Mouse (Mus musculus) Patski (cell line): ENCODE measurements around the gene Gsap. TPM values are rescaled to one million over a fixed set of nuclear protein-coding genes. Genes with fewer than 3 reads are reported as not detected.
"Not testable (repeated sequence)": the region's sequence is repeated elsewhere in the genome, so short reads cannot be mapped to it uniquely, and the experiment has no call there.

ENCODE experiments used
- ATAC-seq: fragments of 100-300 bp; one replicate; pipeline ENCODE4 v1.8.0; 2021
- CTCF ChIA-PET: fragments of 350-600 bp; sonication (Branson Sonifier 250); formaldehyde crosslinking; loops from one replicate; lab custom pipeline; 2022; ENCODE audit warnings: inconsistent platforms; lab: Charles Lee
- POLR2A ChIA-PET: fragments of 350-600 bp; sonication (Branson Sonifier 250); formaldehyde crosslinking; loops from one replicate; lab custom pipeline; 2022; ENCODE audit warnings: antibody characterized with exemption, inconsistent platforms; lab: Charles Lee
- DNase-seq: peaks from one replicate; pipeline ENCODE4 v3.0.0-alpha.2; 2011; ENCODE audit warnings: low read depth, low spot score
- H3K27me3 ChIP-seq: fragments of 371-371 bp; one replicate; pipeline ENCODE4 v1.5.1; 2021
- CTCF ChIP-seq: fragments of 100-300 bp; IDR thresholded peaks from one replicate; pipeline ENCODE4 v1.5.1; 2021
- in situ Hi-C: fragments of 300-500 bp; cut with MboI; formaldehyde crosslinking; loops from 3 replicates; pipeline ENCODE4 v1.11.1; 2018; ENCODE audit warnings: low pct_unique_long_range_greater_than_20kb, mixed read lengths
- polyA plus RNA-seq: library from polyadenylated mRNA; unstranded; gene quantifications from one replicate; pipeline ENCODE4 v1.2.3, GENCODE M21; 2021

Gene Gsap
- polyA plus RNA-seq, 1 experiment from 2014 or later: 5.7 TPM

GRCm38 (mm10) chr5:21301011-21301410 is 115.0 kb downstream of the Gsap start:
- DNase-seq: no peak
- ChIA-PET CTCF (interaction anchor here (1.5 kb wide), 1 partner anchor 11 kb away, joined by 6 read pairs; no protein-coding TSS in a partner anchor), POLR2A (no interaction called here)
- in situ Hi-C loops: no loop called here
- no peak for ATAC-seq
- no peak for TF ChIP-seq CTCF
- H3K27me3 ChIP-seq: no peaks in the 10 kb centered on the region

DNA sequence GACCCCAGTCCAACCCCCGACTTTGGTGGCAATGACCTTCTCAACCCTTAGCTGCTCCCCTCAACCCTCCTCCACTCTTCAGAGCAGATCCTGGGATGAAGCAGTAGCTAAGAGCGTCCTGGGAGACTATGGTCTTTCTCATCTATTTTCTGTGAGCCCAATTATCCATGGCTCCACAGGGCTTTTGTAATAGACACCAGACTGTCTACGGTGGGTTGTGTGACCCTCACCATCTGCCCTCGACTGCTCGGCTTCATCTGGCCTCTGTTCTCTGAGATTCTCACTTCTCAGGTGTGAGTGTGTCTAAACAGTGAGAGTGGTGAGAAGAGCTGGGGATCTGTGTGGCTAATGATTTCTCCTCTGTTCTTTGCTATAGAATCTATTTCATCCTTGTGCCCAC is 121.1 kb downstream of the Gsap start:
- TF ChIP-seq CTCF: no peak
- ChIA-PET CTCF (interaction anchor here (1.4 kb wide), 1 partner anchor 11 kb away, joined by 3 read pairs; no protein-coding TSS in a partner anchor), POLR2A (no interaction called here)
- in situ Hi-C loops: loop anchor here (5.0 kb wide), 1 partner anchor 95 kb away; no protein-coding TSS in a partner anchor
- ATAC-seq: no peak
- no peaks in the 10 kb centered on the region for H3K27me3 ChIP-seq
- DNase-seq: no peak

GRCm38 (mm10) chr5:21314696-21315095 is 128.6 kb downstream of the Gsap start:
- ChIA-PET POLR2A (no interaction called here), CTCF (no interaction called here)
- no peak for ATAC-seq
- DNase-seq: no peak
- no peak for TF ChIP-seq CTCF
- in situ Hi-C loops: no loop called here
- peaks cover 16% of the 10 kb centered on the region for H3K27me3 ChIP-seq

DNA sequence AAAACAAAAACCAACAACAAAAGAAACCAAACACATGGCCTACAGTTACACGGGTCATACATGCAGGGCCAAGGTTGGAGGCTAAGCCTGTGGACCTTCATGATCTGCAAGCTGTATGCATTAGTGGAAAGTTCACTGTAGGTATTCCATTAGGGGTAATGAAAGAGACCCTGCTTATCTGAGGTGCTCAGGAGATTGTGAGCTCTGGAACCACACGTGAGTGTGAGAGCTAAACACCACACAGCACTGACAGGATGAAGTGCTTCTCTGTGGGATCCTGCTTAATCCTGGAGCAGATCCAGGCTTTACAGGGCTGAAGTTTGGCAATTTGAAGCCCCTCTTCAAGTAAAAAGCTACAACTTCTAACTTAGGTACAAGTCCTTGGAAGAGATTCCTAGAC is 134.1 kb downstream of the Gsap start:
- POLR2A ChIA-PET: no interaction called here
- DNase-seq (no peak), ATAC-seq (no peak)
- in situ Hi-C loops: no loop called here
- peaks cover 12% of the 10 kb centered on the region for H3K27me3 ChIP-seq
- TF ChIP-seq CTCF: no peak
- CTCF ChIA-PET: interaction anchor here (0.8 to 1.0 kb wide), 2 partner anchors 10 to 100 kb away, joined by 3 read pairs; no protein-coding TSS in a partner anchor

DNA sequence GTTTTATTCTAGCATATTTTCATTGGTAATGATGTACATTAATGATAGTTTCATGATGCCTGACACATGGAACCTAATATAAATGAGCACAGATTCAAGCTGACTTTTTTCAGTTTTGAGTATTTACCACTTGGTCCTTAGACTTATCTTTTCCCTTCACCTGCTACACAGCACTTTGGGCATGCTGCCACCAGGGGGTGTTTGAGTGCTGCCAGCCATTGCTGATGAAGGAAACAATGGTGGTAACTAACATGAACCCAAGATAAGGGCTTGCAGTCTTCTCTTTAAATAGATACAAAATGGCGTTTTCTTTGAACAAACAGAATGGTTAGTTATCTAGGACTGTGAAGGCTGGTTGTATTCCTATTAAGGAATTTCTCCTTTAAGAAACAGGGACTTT is 140.4 kb downstream of the Gsap start:
- in situ Hi-C loops: no loop called here
- H3K27me3 ChIP-seq: peaks cover 9% of the 10 kb centered on the region
- DNase-seq (no peak), ATAC-seq (no peak)
- TF ChIP-seq CTCF: peak; percentile 85
- POLR2A ChIA-PET: no interaction called here
- CTCF ChIA-PET: interaction anchor here (1.4 to 2.1 kb wide), 3 partner anchors 9 to 313 kb away, joined by 4 to 7 read pairs (median 6); no protein-coding TSS in a partner anchor

DNA sequence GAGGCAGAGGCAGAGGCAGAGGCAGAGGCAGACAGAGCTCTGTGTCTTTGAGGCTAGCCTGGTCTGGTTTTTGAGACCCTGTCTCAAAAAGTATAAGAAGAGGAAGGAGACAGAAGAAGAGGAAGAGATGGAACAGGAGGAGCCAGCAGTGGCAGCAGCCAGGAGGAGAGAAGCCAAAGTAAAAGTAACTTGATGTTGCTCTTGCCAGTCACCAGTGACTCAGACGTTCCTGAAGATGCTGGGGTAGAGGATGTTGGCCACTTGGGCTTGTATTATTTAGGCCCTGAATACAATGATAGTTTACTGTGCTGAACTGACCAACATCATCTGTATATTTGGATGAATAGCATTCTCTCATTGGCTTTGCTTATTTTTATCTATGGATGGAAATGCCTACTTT is 142.5 kb downstream of the Gsap start:
- no peak for TF ChIP-seq CTCF
- peaks cover 11% of the 10 kb centered on the region for H3K27me3 ChIP-seq
- in situ Hi-C loops: no loop called here
- no peak for ATAC-seq
- ChIA-PET POLR2A (no interaction called here), CTCF (interaction anchor here (1.2 to 1.9 kb wide), 3 partner anchors 13 to 312 kb away, joined by 3 to 6 read pairs (median 4); no protein-coding TSS in a partner anchor)
- DNase-seq: no peak

- in situ Hi-C loops: loop anchor here (5.0 kb wide), 1 partner anchor 82 kb away; no protein-coding TSS in a partner anchor
- POLR2A ChIA-PET: interaction anchor here (0.6 kb wide), 1 partner anchor 103 kb away, joined by 4 read pairs; no protein-coding TSS in a partner anchor
- H3K27me3 ChIP-seq: peaks cover 12% of the 10 kb centered on the region
- no peak for TF ChIP-seq CTCF
- CTCF ChIA-PET: interaction anchor here (1.2 to 1.9 kb wide), 3 partner anchors 10 to 311 kb away, joined by 3 to 6 read pairs (median 4); no protein-coding TSS in a partner anchor
- ATAC-seq (no peak), DNase-seq (no peak)
Observed at GRCm38 (mm10) chr5:21329672-21330665, 143.9 kb downstream of the Gsap start.

DNA sequence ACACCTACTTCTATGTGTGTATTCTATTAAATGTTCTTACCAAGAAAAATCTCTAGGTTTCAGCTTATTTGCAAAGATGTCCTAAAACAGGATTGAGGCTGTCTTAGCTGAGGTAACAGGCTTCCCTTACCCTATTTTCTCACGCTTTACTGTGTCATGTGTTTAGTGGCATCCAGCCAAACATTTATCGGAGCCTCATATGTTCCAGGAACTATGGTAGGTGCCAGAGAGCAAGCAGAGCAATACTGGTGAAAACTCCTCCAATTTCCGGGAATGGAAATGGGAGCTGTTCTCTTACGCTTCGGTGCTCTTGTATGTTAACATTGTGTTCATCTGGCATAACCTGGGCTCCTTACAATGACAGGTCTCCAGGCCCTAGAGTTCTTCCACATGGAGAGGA is 145.6 kb downstream of the Gsap start:
- ChIA-PET CTCF (interaction anchor here (0.7 to 1.8 kb wide), 4 partner anchors 15 to 89 kb away, joined by 3 to 7 read pairs (median 4); no protein-coding TSS in a partner anchor), POLR2A (interaction anchor here (0.8 to 1.1 kb wide), 2 partner anchors 89 to 255 kb away, joined by 3 to 4 read pairs; no protein-coding TSS in a partner anchor)
- no peak for TF ChIP-seq CTCF
- no peak for DNase-seq
- H3K27me3 ChIP-seq: peaks cover 12% of the 10 kb centered on the region
- in situ Hi-C loops: loop anchor here (5.0 kb wide), 1 partner anchor 81 kb away; no protein-coding TSS in a partner anchor
- no peak for ATAC-seq

GRCm38 (mm10) chr5:21332119-21332518 is 146.1 kb downstream of the Gsap start:
- ChIA-PET CTCF (interaction anchor here (0.7 to 1.8 kb wide), 4 partner anchors 15 to 88 kb away, joined by 3 to 7 read pairs (median 4); no protein-coding TSS in a partner anchor), POLR2A (interaction anchor here (0.8 to 1.1 kb wide), 2 partner anchors 88 to 254 kb away, joined by 3 to 4 read pairs; no protein-coding TSS in a partner anchor)
- H3K27me3 ChIP-seq: peaks cover 12% of the 10 kb centered on the region

GRCm38 (mm10) chr5:21342265-21342664 is 156.2 kb downstream of the Gsap start:
- CTCF ChIA-PET, in situ Hi-C loops, H3K27me3 ChIP-seq, ATAC-seq, DNase-seq: not testable (repeated sequence)
- POLR2A ChIA-PET: interaction anchor here (0.6 kb wide), 1 partner anchor 309 kb away, joined by 3 read pairs; no protein-coding TSS in a partner anchor

More at GRCm38 (mm10) chr5:21332119-21332518, 146.1 kb downstream of the Gsap start:
- TF ChIP-seq CTCF: no peak
- DNase-seq (no peak), ATAC-seq (no peak)
- in situ Hi-C loops: loop anchor here (5.0 kb wide), 1 partner anchor 80 kb away; no protein-coding TSS in a partner anchor
